Mouse (Mus musculus) forebrain, embryonic 13.5 days (tissue): ENCODE measurements around the gene Tcp11. TPM values are rescaled to one million over a fixed set of nuclear protein-coding genes. Genes with fewer than 3 reads are reported as not detected.

Experiments used
- ATAC-seq: fragments of 200-750 bp; cut with Nextera tagmentation; 2 replicates; pipeline ENCODE4 v1.8.0; 2017
- H3K27ac ChIP-seq: fragments of 300-500 bp; sonication (generic); 2 replicates; pipeline ENCODE4 v1.5.1; 2015; ENCODE audit warnings: inconsistent platforms, mild to moderate bottlenecking, moderate library complexity
- H3K27me3 ChIP-seq: fragments of 300-500 bp; sonication (generic); 2 replicates; pipeline ENCODE4 v1.6.1; 2015; ENCODE audit warnings: mild to moderate bottlenecking, inconsistent platforms
- H3K36me3 ChIP-seq: fragments of 300-500 bp; sonication (generic); 2 replicates; pipeline ENCODE4 v1.6.1; 2015; ENCODE audit warnings: mild to moderate bottlenecking, inconsistent platforms; ENCODE audit not compliant: poor library complexity, severe bottlenecking
- H3K4me1 ChIP-seq: fragments of 300-500 bp; sonication (generic); 2 replicates; pipeline ENCODE4 v1.6.1; 2015; ENCODE audit warnings: inconsistent platforms
- H3K4me2 ChIP-seq: fragments of 300-500 bp; sonication (generic); 2 replicates; pipeline ENCODE4 v1.6.1; 2015; ENCODE audit warnings: inconsistent platforms, mild to moderate bottlenecking, moderate library complexity
- H3K4me3 ChIP-seq: fragments of 300-500 bp; sonication (generic); 2 replicates; pipeline ENCODE4 v1.5.1; 2015; ENCODE audit warnings: mild to moderate bottlenecking, inconsistent platforms
- H3K9ac ChIP-seq: fragments of 300-500 bp; sonication (generic); 2 replicates; pipeline ENCODE4 v1.6.1; 2015; ENCODE audit warnings: mild to moderate bottlenecking, inconsistent platforms
- H3K9me3 ChIP-seq: fragments of 300-500 bp; sonication (generic); replicated peaks from 2 replicates; pipeline ENCODE4 v1.6.1; 2016; ENCODE audit warnings: inconsistent platforms
- whole genome bisulfite sequencing: fragments of 180-500 bp; shearing (Covaris S2); methylation state at CpG from one replicate; pipeline ENCODE4 v1.1.7; 2015; 5-methylcytosine and 5-hydroxymethylcytosine counted together
- polyA plus RNA-seq: library from polyadenylated mRNA; unstranded; fragments of >200 nt; fragmentation: Nextera tagmentation; extraction: Ambion mirVana; gene quantifications from 2 replicates; pipeline ENCODE4 v1.2.1, GENCODE M21; 2015

Tcp11 gene
- polyA plus RNA-seq, 1 experiment from 2014 or later = 1.4 TPM

DNA sequence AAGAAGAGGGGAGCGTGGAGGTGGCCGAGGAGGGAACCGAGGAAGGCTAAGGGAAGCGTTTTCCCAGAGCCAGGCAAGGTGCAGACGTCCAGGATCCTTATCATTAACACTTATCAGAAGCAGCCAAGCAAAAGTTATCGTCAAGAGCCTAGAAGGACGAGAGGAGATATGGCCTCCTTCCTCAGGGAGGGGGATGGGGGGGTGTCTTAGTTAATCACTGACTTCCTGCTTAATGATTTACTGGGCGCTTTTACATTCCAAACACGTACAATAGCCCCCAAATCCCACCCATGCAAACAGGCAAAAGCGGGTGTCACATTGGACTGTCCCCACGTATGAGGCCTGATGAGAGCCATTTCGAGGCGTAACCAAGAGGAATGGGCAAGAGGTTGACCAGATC lies 2.4 kb upstream of the Tcp11 start:
- H3K27me3 ChIP-seq = peaks cover 27% of the 10 kb centered on the region
- no peak overlapping the region for H3K9ac ChIP-seq
- peaks cover 18% of the 10 kb centered on the region for H3K4me1 ChIP-seq
- no peak for ATAC-seq
- H3K27ac ChIP-seq = no peak overlapping the region
- no peaks in the 10 kb centered on the region for H3K9me3 ChIP-seq
- H3K4me3 ChIP-seq = no peak overlapping the region
- 80% methylated on average over 13 of the region's 13 CpGs for WGBS
- H3K36me3 ChIP-seq = no peaks in the 10 kb centered on the region
- H3K4me2 ChIP-seq = no peak overlapping the region

- Histone ChIP-seq H3K36me3 (no peaks in the 10 kb centered on the region), H3K4me1 (peaks cover 18% of the 10 kb centered on the region), H3K9ac (no peak overlapping the region), H3K9me3 (no peaks in the 10 kb centered on the region), H3K27me3 (peaks cover 30% of the 10 kb centered on the region), H3K4me3 (no peak overlapping the region), H3K27ac (no peak overlapping the region), H3K4me2 (no peak overlapping the region)
- WGBS = 93% methylated on average over 7 of the region's 7 CpGs
- no peak for ATAC-seq
Measured at GRCm38 (mm10) chr17:28081856-28082255, 1.4 kb upstream of the Tcp11 start.

DNA sequence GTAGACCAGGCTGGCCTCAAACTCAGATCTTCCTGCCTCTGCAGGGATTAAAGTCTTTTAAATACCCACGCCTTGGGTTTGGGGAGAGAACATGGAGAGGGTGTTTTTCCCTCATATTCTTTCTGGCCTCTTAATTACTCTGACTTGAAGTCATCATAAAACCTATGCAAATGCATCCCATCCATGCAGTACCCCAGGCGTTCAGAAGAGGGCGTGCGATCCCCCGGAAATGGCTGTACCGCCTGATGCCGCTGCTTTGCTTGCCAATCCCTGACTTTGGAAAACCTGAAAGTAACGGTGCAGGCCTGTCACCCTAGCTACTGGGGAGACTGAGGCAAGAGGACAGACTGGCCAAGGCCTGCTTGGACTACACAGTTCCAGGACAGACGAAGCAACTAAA lies 946 bp upstream of the Tcp11 start:
- peaks cover 30% of the 10 kb centered on the region for H3K27me3 ChIP-seq
- no peaks in the 10 kb centered on the region for H3K36me3 ChIP-seq
- no peak overlapping the region for H3K27ac ChIP-seq
- no peaks in the 10 kb centered on the region for H3K9me3 ChIP-seq
- no peak overlapping the region for H3K4me3 ChIP-seq
- 41% methylated on average over 9 of the region's 9 CpGs for WGBS
- no peak overlapping the region for H3K4me2 ChIP-seq
- peaks cover 18% of the 10 kb centered on the region for H3K4me1 ChIP-seq
- H3K9ac ChIP-seq = no peak overlapping the region
- ATAC-seq = no peak

GRCm38 (mm10) chr17:28080817-28081165 lies 352 bp upstream of the Tcp11 start:
- Histone ChIP-seq H3K27ac (no peak overlapping the region), H3K4me2 (peak overlapping the region; percentile 97), H3K9me3 (no peaks in the 10 kb centered on the region), H3K9ac (no peak overlapping the region), H3K36me3 (no peaks in the 10 kb centered on the region), H3K4me3 (peak overlapping the region; percentile 54), H3K27me3 (peaks cover 30% of the 10 kb centered on the region), H3K4me1 (peaks cover 15% of the 10 kb centered on the region)
- WGBS = 9% methylated on average over 9 of the region's 9 CpGs
- no peak for ATAC-seq

GRCm38 (mm10) chr17:28079618-28080017 lies 821 bp downstream of the Tcp11 start:
- peak; percentile 56 for ATAC-seq
- Histone ChIP-seq H3K4me1 (peaks cover 6% of the 10 kb centered on the region; the same call in 1 of the 2 replicates), H3K9ac (peak overlapping the region; percentile 64), H3K4me2 (peak overlapping the region; percentile 97), H3K27me3 (peaks cover 30% of the 10 kb centered on the region), H3K27ac (no peak overlapping the region), H3K9me3 (no peaks in the 10 kb centered on the region), H3K36me3 (no peaks in the 10 kb centered on the region), H3K4me3 (peak overlapping the region; percentile 54)
- WGBS = under 1% methylated on average over 24 of the region's 25 CpGs

GRCm38 (mm10) chr17:28078028-28078427 lies 2.4 kb downstream of the Tcp11 start:
- Histone ChIP-seq H3K36me3 (no peaks in the 10 kb centered on the region), H3K27ac (no peak overlapping the region), H3K9me3 (no peaks in the 10 kb centered on the region), H3K9ac (no peak overlapping the region), H3K27me3 (peaks cover 16% of the 10 kb centered on the region), H3K4me3 (no peak overlapping the region), H3K4me1 (peaks cover 4% of the 10 kb centered on the region; the same call in 1 of the 2 replicates), H3K4me2 (no peak overlapping the region)
- no peak for ATAC-seq
- WGBS = 86% methylated on average over 9 of the region's 9 CpGs

GRCm38 (mm10) chr17:28074486-28074885 lies 6.0 kb downstream of the Tcp11 start:
- no peak for ATAC-seq
- H3K27ac ChIP-seq = no peak overlapping the region
- no peak overlapping the region for H3K4me2 ChIP-seq
- 77% methylated on average over 7 of the region's 7 CpGs for WGBS
- no peak overlapping the region for H3K4me3 ChIP-seq
- no peaks in the 10 kb centered on the region for H3K36me3 ChIP-seq
- H3K9ac ChIP-seq = no peak overlapping the region
- H3K9me3 ChIP-seq = no peaks in the 10 kb centered on the region
- H3K4me1 ChIP-seq = no peaks in the 10 kb centered on the region
- peaks cover 12% of the 10 kb centered on the region; the same call in 1 of the 2 replicates for H3K27me3 ChIP-seq

GRCm38 (mm10) chr17:28072730-28073129 lies 7.7 kb downstream of the Tcp11 start:
- Histone ChIP-seq H3K9me3 (no peaks in the 10 kb centered on the region), H3K27ac (no peak overlapping the region), H3K9ac (no peak overlapping the region), H3K27me3 (peaks cover 1% of the 10 kb centered on the region; the same call in 1 of the 2 replicates), H3K4me1 (no peaks in the 10 kb centered on the region), H3K4me2 (no peak overlapping the region), H3K4me3 (no peak overlapping the region), H3K36me3 (no peaks in the 10 kb centered on the region)
- 79% methylated on average over 2 of the region's 2 CpGs for WGBS
- no peak for ATAC-seq

- WGBS = 84% methylated on average over 13 of the region's 13 CpGs
Measured at GRCm38 (mm10) chr17:28070256-28070655, 10.2 kb downstream of the Tcp11 start.

GRCm38 (mm10) chr17:28069446-28069845 lies 11.0 kb downstream of the Tcp11 start:
- WGBS = 38% methylated on average over 12 of the region's 12 CpGs
- no peak overlapping the region for H3K4me2 ChIP-seq
- no peak overlapping the region for H3K4me3 ChIP-seq
- H3K4me1 ChIP-seq = no peaks in the 10 kb centered on the region
- H3K9me3 ChIP-seq = no peaks in the 10 kb centered on the region
- no peaks in the 10 kb centered on the region for H3K36me3 ChIP-seq
- H3K27ac ChIP-seq = no peak overlapping the region
- no peaks in the 10 kb centered on the region; the same call in 1 of the 2 replicates for H3K27me3 ChIP-seq
- no peak overlapping the region for H3K9ac ChIP-seq
- ATAC-seq = no peak

More at GRCm38 (mm10) chr17:28070256-28070655, 10.2 kb downstream of the Tcp11 start:
- Histone ChIP-seq H3K9me3 (no peaks in the 10 kb centered on the region), H3K27me3 (no peaks in the 10 kb centered on the region; the same call in 1 of the 2 replicates), H3K27ac (no peak overlapping the region), H3K4me1 (no peaks in the 10 kb centered on the region), H3K9ac (no peak overlapping the region), H3K4me3 (no peak overlapping the region), H3K4me2 (no peak overlapping the region), H3K36me3 (no peaks in the 10 kb centered on the region)
- ATAC-seq = no peak

DNA sequence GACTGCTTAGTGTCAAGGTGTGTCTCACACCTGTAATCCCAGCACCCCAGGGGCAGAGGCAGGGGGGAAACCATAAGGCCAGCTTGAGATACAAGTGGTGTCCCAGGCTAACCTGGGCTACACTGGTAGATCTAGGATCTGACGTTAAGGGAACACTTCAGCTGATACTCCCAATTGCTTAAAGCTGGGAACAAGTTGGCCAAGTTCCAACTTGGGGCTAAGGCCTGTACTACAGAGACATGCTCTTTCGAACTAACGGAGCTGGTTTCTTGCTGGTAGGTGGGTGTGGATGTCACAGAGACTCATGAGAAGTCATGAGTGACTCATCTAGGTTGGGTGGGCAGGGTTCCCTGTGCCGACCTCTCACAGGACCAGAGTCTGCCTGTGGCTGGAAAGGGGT lies 13.1 kb downstream of the Tcp11 start:
- H3K4me2 ChIP-seq = no peak overlapping the region
- no peaks in the 10 kb centered on the region; the same call in 1 of the 2 replicates for H3K27me3 ChIP-seq
- no peak overlapping the region for H3K4me3 ChIP-seq
- H3K9me3 ChIP-seq = no peaks in the 10 kb centered on the region
- peaks cover under 1% of the 10 kb centered on the region; the same call in 1 of the 2 replicates for H3K36me3 ChIP-seq
- H3K9ac ChIP-seq = no peak overlapping the region
- 87% methylated on average over 4 of the region's 4 CpGs for WGBS
- no peak for ATAC-seq
- H3K27ac ChIP-seq = no peak overlapping the region
- no peaks in the 10 kb centered on the region for H3K4me1 ChIP-seq

DNA sequence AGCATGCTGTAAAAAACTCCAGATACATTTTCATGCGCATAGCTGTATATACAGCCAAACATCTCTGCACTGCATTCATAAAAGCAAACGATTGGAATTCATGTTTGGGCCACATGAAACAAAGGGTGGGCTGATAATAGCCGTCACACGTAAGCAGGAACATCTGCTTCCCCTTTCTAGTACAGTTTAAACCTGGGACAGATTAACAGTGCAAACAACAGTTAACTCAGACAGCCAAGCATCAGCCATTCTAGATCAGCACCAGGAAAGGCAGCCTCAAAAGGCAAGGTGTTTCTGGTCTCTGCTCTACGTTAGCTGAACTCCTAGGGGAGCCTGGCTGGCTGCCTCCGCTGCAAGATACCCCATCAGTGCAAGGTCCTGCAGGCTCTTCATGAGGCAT lies 17.3 kb downstream of the Tcp11 start:
- Histone ChIP-seq H3K9me3 (no peaks in the 10 kb centered on the region), H3K27ac (no peak overlapping the region), H3K4me1 (no peaks in the 10 kb centered on the region), H3K9ac (no peak overlapping the region), H3K36me3 (peaks cover 38% of the 10 kb centered on the region), H3K27me3 (no peaks in the 10 kb centered on the region), H3K4me3 (no peak overlapping the region), H3K4me2 (no peak overlapping the region)
- ATAC-seq = no peak
- WGBS = 87% methylated on average over 6 of the region's 6 CpGs

DNA sequence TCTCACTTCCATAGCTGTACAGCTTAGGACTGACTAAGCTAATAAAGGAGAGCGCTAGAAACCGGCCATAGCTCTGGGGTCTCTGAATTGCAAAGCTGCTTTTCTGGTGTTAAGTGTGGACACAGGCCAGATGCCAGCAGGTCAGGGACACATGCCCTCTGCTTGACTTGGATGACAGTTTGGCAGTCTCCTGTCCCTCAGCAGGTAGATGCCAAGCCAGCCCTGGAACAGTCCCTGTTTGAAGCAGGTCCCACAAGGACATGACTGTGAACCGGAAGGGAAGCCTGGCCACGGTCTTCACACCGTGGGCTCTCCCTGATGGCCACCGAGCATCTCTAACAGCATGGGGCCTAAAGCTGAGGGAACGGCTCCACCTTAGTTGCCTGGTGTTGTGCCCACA lies 17.7 kb downstream of the Tcp11 start:
- no peak overlapping the region for H3K9ac ChIP-seq
- no peak overlapping the region for H3K4me3 ChIP-seq
- peaks cover 43% of the 10 kb centered on the region for H3K36me3 ChIP-seq
- no peak overlapping the region for H3K27ac ChIP-seq
- no peaks in the 10 kb centered on the region for H3K27me3 ChIP-seq
- WGBS = 82% methylated on average over 7 of the region's 7 CpGs
- ATAC-seq = no peak
- no peaks in the 10 kb centered on the region for H3K9me3 ChIP-seq
- H3K4me1 ChIP-seq = no peaks in the 10 kb centered on the region
- H3K4me2 ChIP-seq = no peak overlapping the region
